Mouse (Mus musculus) heart, embryonic 16.5 days (tissue): ENCODE data around the gene Trim17. TPM values are rescaled to one million over a fixed set of nuclear protein-coding genes. Genes with fewer than 3 reads are reported as not detected.

ENCODE experiments used
- ATAC-seq: fragments of 200-750 bp; cut with Nextera tagmentation; replicated peaks from 2 replicates; pipeline ENCODE4 v1.8.0; 2017; ENCODE audit warnings: moderate number of reproducible peaks; ENCODE audit not compliant: insufficient read depth, low FRiP score; ENCODE audit errors: extremely low read depth
- H3K27ac ChIP-seq: fragments of 300-500 bp; sonication (generic); 2 replicates; pipeline ENCODE4 v1.5.1; 2014; ENCODE audit warnings: mild to moderate bottlenecking, low read length, control low read depth, moderate library complexity
- H3K27me3 ChIP-seq: fragments of 300-500 bp; sonication (generic); 2 replicates; pipeline ENCODE4 v1.6.1; 2014; ENCODE audit warnings: low read length, mixed read lengths; ENCODE audit not compliant: control insufficient read depth, insufficient read depth
- H3K36me3 ChIP-seq: fragments of 300-500 bp; sonication (generic); 2 replicates; pipeline ENCODE4 v1.6.1; 2014; ENCODE audit not compliant: control insufficient read depth, insufficient read depth
- H3K4me1 ChIP-seq: fragments of 300-500 bp; sonication (generic); 2 replicates; pipeline ENCODE4 v1.6.1; 2014; ENCODE audit warnings: low read length, mixed read lengths; ENCODE audit not compliant: control insufficient read depth, insufficient read depth
- H3K4me2 ChIP-seq: fragments of 300-500 bp; sonication (generic); 2 replicates; pipeline ENCODE4 v1.6.1; 2014; ENCODE audit warnings: low read depth, mild to moderate bottlenecking, control low read depth, low read length
- H3K4me3 ChIP-seq: fragments of 300-500 bp; sonication (generic); 2 replicates; pipeline ENCODE4 v1.5.1; 2014; ENCODE audit warnings: mild to moderate bottlenecking, control low read depth, low read length
- H3K9ac ChIP-seq: fragments of 300-500 bp; sonication (generic); 2 replicates; pipeline ENCODE4 v1.6.1; 2014; ENCODE audit warnings: low read length, control low read depth
- H3K9me3 ChIP-seq: fragments of 300-500 bp; sonication (generic); replicated peaks from 2 replicates; pipeline ENCODE4 v1.6.1; 2016; ENCODE audit warnings: low read length; ENCODE audit not compliant: control insufficient read depth
- WGBS: fragments of 180-500 bp; shearing (Covaris S2); extraction: QIAGEN DNeasy Blood & Tissue Kit; methylation state at CpG from one replicate; pipeline ENCODE4 v1.1.7; 2014; 5-methylcytosine and 5-hydroxymethylcytosine counted together
- polyA plus RNA-seq: library from polyadenylated mRNA; unstranded; fragments of >200 nt; fragmentation: Nextera tagmentation; extraction: Ambion mirVana; gene quantifications from 2 replicates; pipeline ENCODE4 v1.2.1, GENCODE M21; 2015

Trim17 gene
- polyA plus RNA-seq, 1 experiment from 2014 or later, result 0.39 TPM

- Histone ChIP-seq H3K4me1 (peaks cover 95% of the 10 kb centered on the region), H3K36me3 (peaks cover 24% of the 10 kb centered on the region), H3K9me3 (no peaks in the 10 kb centered on the region), H3K4me3 (no peak overlapping the region), H3K27ac (peak overlapping the region; percentile 97), H3K27me3 (no peaks in the 10 kb centered on the region), H3K4me2 (no peak overlapping the region), H3K9ac (peak overlapping the region; percentile 18; the same call in 1 of the 2 replicates)
- WGBS, result 70% methylated on average over 3 of the region's 3 CpGs
- no peak for ATAC-seq
Measured at GRCm38 (mm10) chr11:58991911-58992310, 37.4 kb downstream of the Trim17 start.

GRCm38 (mm10) chr11:58993091-58993670, 38.7 kb downstream of the Trim17 start:
- H3K9ac ChIP-seq, result no peak overlapping the region
- H3K4me2 ChIP-seq, result no peak overlapping the region
- H3K4me1 ChIP-seq, result peaks cover 92% of the 10 kb centered on the region
- peaks cover 15% of the 10 kb centered on the region for H3K36me3 ChIP-seq
- 61% methylated on average over 6 of the region's 6 CpGs for WGBS
- H3K9me3 ChIP-seq, result no peaks in the 10 kb centered on the region
- no peaks in the 10 kb centered on the region for H3K27me3 ChIP-seq
- H3K27ac ChIP-seq, result peak overlapping the region; percentile 97
- ATAC-seq, result no peak
- no peak overlapping the region for H3K4me3 ChIP-seq

- H3K27me3 ChIP-seq, result no peaks in the 10 kb centered on the region
- H3K27ac ChIP-seq, result peak overlapping the region; percentile 59
- peaks cover 87% of the 10 kb centered on the region for H3K4me1 ChIP-seq
- WGBS, result 8% methylated on average over 35 of the region's 35 CpGs
- no peaks in the 10 kb centered on the region for H3K9me3 ChIP-seq
- peaks cover 5% of the 10 kb centered on the region; the same call in 1 of the 2 replicates for H3K36me3 ChIP-seq
- peak overlapping the region; percentile 30 for H3K4me3 ChIP-seq
- peak; percentile 18; the same call in 1 of the 2 replicates for ATAC-seq
- H3K4me2 ChIP-seq, result peak overlapping the region; percentile 61
- H3K9ac ChIP-seq, result peak overlapping the region; percentile 65
Measured at GRCm38 (mm10) chr11:58994337-58994826, 39.9 kb downstream of the Trim17 start.

- H3K36me3 ChIP-seq, result peaks cover 3% of the 10 kb centered on the region; the same call in 1 of the 2 replicates
- no peak overlapping the region for H3K9ac ChIP-seq
- 83% methylated on average over 9 of the region's 9 CpGs for WGBS
- H3K4me3 ChIP-seq, result no peak overlapping the region
- H3K9me3 ChIP-seq, result no peaks in the 10 kb centered on the region
- H3K4me2 ChIP-seq, result peak overlapping the region; percentile 75
- no peak overlapping the region for H3K27ac ChIP-seq
- peaks cover 87% of the 10 kb centered on the region for H3K4me1 ChIP-seq
- ATAC-seq, result no peak
- no peaks in the 10 kb centered on the region for H3K27me3 ChIP-seq
Measured at GRCm38 (mm10) chr11:58995061-58995806, 40.7 kb downstream of the Trim17 start.

GRCm38 (mm10) chr11:58995807-58996370, 41.4 kb downstream of the Trim17 start:
- Histone ChIP-seq H3K4me2 (peak overlapping the region; percentile 75), H3K4me3 (no peak overlapping the region), H3K9me3 (no peaks in the 10 kb centered on the region), H3K27ac (no peak overlapping the region), H3K27me3 (no peaks in the 10 kb centered on the region), H3K4me1 (peaks cover 83% of the 10 kb centered on the region), H3K36me3 (no peaks in the 10 kb centered on the region; the same call in 1 of the 2 replicates), H3K9ac (peak overlapping the region; percentile 41; the same call in 1 of the 2 replicates)
- 41% methylated on average over 12 of the region's 12 CpGs for WGBS
- no peak for ATAC-seq

GRCm38 (mm10) chr11:58997541-58997940, 43.1 kb downstream of the Trim17 start:
- ATAC-seq, result no peak
- WGBS, result 44% methylated on average over 5 of the region's 5 CpGs
- H3K4me2 ChIP-seq, result peak overlapping the region; percentile 75
- H3K36me3 ChIP-seq, result no peaks in the 10 kb centered on the region; the same call in 1 of the 2 replicates
- H3K4me3 ChIP-seq, result peak overlapping the region; percentile 52
- H3K4me1 ChIP-seq, result peaks cover 78% of the 10 kb centered on the region
- peak overlapping the region; percentile 94 for H3K27ac ChIP-seq
- no peaks in the 10 kb centered on the region for H3K9me3 ChIP-seq
- H3K27me3 ChIP-seq, result no peaks in the 10 kb centered on the region
- H3K9ac ChIP-seq, result peak overlapping the region; percentile 79

- Histone ChIP-seq H3K4me1 (peaks cover 62% of the 10 kb centered on the region), H3K9ac (peak overlapping the region; percentile 79), H3K9me3 (no peaks in the 10 kb centered on the region), H3K27ac (peak overlapping the region; percentile 94), H3K36me3 (no peaks in the 10 kb centered on the region; the same call in 1 of the 2 replicates), H3K4me2 (peak overlapping the region; percentile 75), H3K4me3 (peak overlapping the region; percentile 52), H3K27me3 (no peaks in the 10 kb centered on the region)
- ATAC-seq, result peak; percentile 73
- 20% methylated on average over 11 of the region's 11 CpGs for WGBS
Measured at GRCm38 (mm10) chr11:58999158-58999557, 44.7 kb downstream of the Trim17 start.

GRCm38 (mm10) chr11:58999830-59000229, 45.3 kb downstream of the Trim17 start:
- Histone ChIP-seq H3K36me3 (no peaks in the 10 kb centered on the region; the same call in 1 of the 2 replicates), H3K9ac (peak overlapping the region; percentile 79), H3K27ac (peak overlapping the region; percentile 94), H3K4me1 (peaks cover 56% of the 10 kb centered on the region), H3K4me2 (peak overlapping the region; percentile 75), H3K4me3 (peak overlapping the region; percentile 52), H3K9me3 (no peaks in the 10 kb centered on the region), H3K27me3 (no peaks in the 10 kb centered on the region)
- 68% methylated on average over 6 of the region's 6 CpGs for WGBS
- no peak for ATAC-seq
